Mouse (Mus musculus): ENCODE data around the gene Kif22.

Kif22 gene

GRCm38 (mm10) chr7:127017950-127018345, 24.3 kb downstream of the Kif22 start:
- in situ Hi-C loops (cut with MboI): no loop called here

- in situ Hi-C loops (cut with MboI): no loop called here
These were observed 25.0 kb downstream of the Kif22 start, which contains the start of gene Pagr1a for GRCm38 (mm10) chr7:127016971-127017949. Gene Pagr1a, minus strand, starts transcription at chr7:127017352.

GRCm38 (mm10) chr7:127016486-127016938, 25.8 kb downstream of the Kif22 start:
- in situ Hi-C loops (cut with MboI): no loop called here

GRCm38 (mm10) chr7:127016481-127016485, 26.0 kb downstream of the Kif22 start, which contains the start of gene Pagr1b:
Gene Pagr1b, minus strand, starts transcription at chr7:127016484.
- in situ Hi-C loops (cut with MboI): no loop called here

GRCm38 (mm10) chr7:127016081-127016480, 26.2 kb downstream of the Kif22 start:
- in situ Hi-C loops (cut with MboI): no loop called here

- in situ Hi-C loops (cut with MboI): no loop called here
These were observed 27.3 kb downstream of the Kif22 start for GRCm38 (mm10) chr7:127014993-127015392.

GRCm38 (mm10) chr7:127014320-127014719, 28.0 kb downstream of the Kif22 start, which contains the start of gene Mvp:
Gene Mvp, minus strand, starts transcription at chr7:127014621.
- in situ Hi-C loops (cut with MboI): no loop called here

GRCm38 (mm10) chr7:127013385-127013784, 28.9 kb downstream of the Kif22 start:
- in situ Hi-C loops (cut with MboI): no loop called here

- in situ Hi-C loops (cut with MboI): no loop called here
These were observed 29.4 kb downstream of the Kif22 start for GRCm38 (mm10) chr7:127012845-127013244.

GRCm38 (mm10) chr7:127012374-127012773, 29.9 kb downstream of the Kif22 start:
- in situ Hi-C loops (cut with MboI): no loop called here

- in situ Hi-C loops (cut with MboI): no loop called here
These were observed 30.6 kb downstream of the Kif22 start for GRCm38 (mm10) chr7:127011717-127012116.

- in situ Hi-C loops (cut with MboI): no loop called here
These were observed 31.2 kb downstream of the Kif22 start for GRCm38 (mm10) chr7:127011051-127011450.

- in situ Hi-C loops (cut with MboI): no loop called here
These were observed 32.8 kb downstream of the Kif22 start for GRCm38 (mm10) chr7:127009307-127010085.

- in situ Hi-C loops (cut with MboI): no loop called here
These were observed 33.8 kb downstream of the Kif22 start for GRCm38 (mm10) chr7:127008239-127009019.

- in situ Hi-C loops (cut with MboI): no loop called here
These were observed 34.8 kb downstream of the Kif22 start for GRCm38 (mm10) chr7:127007313-127008024.

- in situ Hi-C loops (cut with MboI): no loop called here
These were observed 38.0 kb downstream of the Kif22 start for GRCm38 (mm10) chr7:127004122-127004875.

- in situ Hi-C loops (cut with MboI): no loop called here
These were observed 38.7 kb downstream of the Kif22 start for GRCm38 (mm10) chr7:127003620-127004019.

GRCm38 (mm10) chr7:126999568-126999967, 42.7 kb downstream of the Kif22 start:
- in situ Hi-C loops (cut with MboI): no loop called here

GRCm38 (mm10) chr7:126996449-126996848, 45.8 kb downstream of the Kif22 start:
- in situ Hi-C loops (cut with MboI): no loop called here

GRCm38 (mm10) chr7:126988816-126989215, 53.5 kb downstream of the Kif22 start:
- in situ Hi-C loops (cut with MboI): no loop called here

- in situ Hi-C loops (cut with MboI): no loop called here
These were observed 56.0 kb downstream of the Kif22 start for GRCm38 (mm10) chr7:126986319-126986718.

All from mature B cell (primary cell).